Mouse (Mus musculus) kidney, adult 11 months (tissue): ENCODE results near the gene Gm21858.
"Not testable (repeated sequence)": the region's sequence is repeated elsewhere in the genome, so short reads cannot be mapped to it uniquely, and the experiment has no call there.

Experiments used
- DNase-seq: peaks from one replicate; pipeline ENCODE4 v3.0.0; 2022

Gm21858 gene

GRCm38 (mm10) chrY:55731456-55731855, at the start of gene Gm21858:
Gene Gm21858, plus strand, starts transcription at chrY:55731756.
- DNase-seq: not testable (repeated sequence)
